Mouse (Mus musculus) small intestine, adult 2 months (tissue): ENCODE measurements around the gene Phka2.

Source experiments
- CTCF ChIP-seq: fragments of 200-500 bp; IDR thresholded peaks from 2 replicates; pipeline ENCODE4 v1.5.1; 2012; ENCODE audit warnings: low read depth, mild to moderate bottlenecking, control low read depth, inconsistent platforms, low read length, moderate library complexity, mixed read lengths; ENCODE audit not compliant: insufficient replicate concordance, insufficient read length; ENCODE audit errors: extremely low read depth
- POLR2A ChIP-seq: fragments of 200-500 bp; IDR thresholded peaks from 2 replicates; pipeline ENCODE4 v1.6.1; 2012; ENCODE audit warnings: low read depth, mild to moderate bottlenecking, control low read depth, inconsistent platforms, low read length, moderate library complexity

DNA sequence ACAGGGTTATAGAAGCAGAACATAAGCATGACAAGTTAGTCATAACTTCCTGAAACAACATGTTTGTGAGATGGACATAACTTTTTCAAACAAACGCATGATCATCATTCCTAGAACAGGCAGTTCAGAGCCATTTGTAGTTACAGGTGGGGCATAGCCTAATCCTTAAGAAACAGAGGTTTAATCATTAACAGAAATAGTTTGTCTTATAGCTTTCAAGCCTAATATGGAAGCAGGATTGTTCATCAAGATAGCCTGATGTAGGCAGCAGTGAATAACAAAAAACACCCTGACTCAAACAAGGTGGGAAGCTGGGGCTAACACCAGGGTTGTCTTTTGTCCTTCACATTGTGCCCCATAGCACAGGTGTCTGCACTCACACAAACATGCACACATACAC, 100.8 kb downstream of the Phka2 start:
- TF ChIP-seq CTCF (no peak), POLR2A (no peak)
